Mouse (Mus musculus): Measurements from ENCODE around the gene Kcns3.

DNA sequence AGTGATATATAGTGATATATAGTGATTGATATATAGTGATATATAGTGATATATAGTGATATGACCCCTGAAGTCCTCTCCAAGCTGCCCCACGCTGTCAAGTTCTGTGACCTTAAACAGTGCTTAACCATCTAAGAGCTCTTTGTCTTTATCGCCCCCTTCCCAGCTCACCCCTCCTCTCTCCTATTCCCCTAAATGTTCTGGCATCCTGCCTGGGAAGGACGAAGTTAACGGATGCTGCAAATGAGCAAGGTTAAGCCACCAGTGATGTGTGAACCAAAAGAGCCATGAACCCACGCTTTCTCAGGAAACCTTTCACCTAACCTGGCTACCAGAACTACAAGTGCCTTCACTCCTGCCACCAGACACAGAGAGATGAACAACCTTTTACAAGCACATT lies 64.0 kb downstream of the Kcns3 start:
- no peak for TF ChIP-seq POLR2A (IDR thresholded peaks at IDR 0.05; ENCODE audit: borderline replicate concordance, extremely low read depth, insufficient read depth, insufficient read length, poor library complexity, severe bottlenecking)
- no peak for TF ChIP-seq CTCF (IDR thresholded peaks at IDR 0.05; ENCODE audit: borderline replicate concordance, extremely low read depth, insufficient read depth, insufficient read length)
